Mouse (Mus musculus) small intestine, adult 2 months (tissue): Measurements from ENCODE around the gene Abcb6.

ENCODE experiments used
- CTCF ChIP-seq: fragments of 200-500 bp; IDR thresholded peaks from 2 replicates; pipeline ENCODE4 v1.5.1; 2012; ENCODE audit warnings: low read depth, mild to moderate bottlenecking, control low read depth, inconsistent platforms, low read length, moderate library complexity, mixed read lengths; ENCODE audit not compliant: insufficient replicate concordance, insufficient read length; ENCODE audit errors: extremely low read depth
- POLR2A ChIP-seq: fragments of 200-500 bp; IDR thresholded peaks from 2 replicates; pipeline ENCODE4 v1.6.1; 2012; ENCODE audit warnings: low read depth, mild to moderate bottlenecking, control low read depth, inconsistent platforms, low read length, moderate library complexity

DNA sequence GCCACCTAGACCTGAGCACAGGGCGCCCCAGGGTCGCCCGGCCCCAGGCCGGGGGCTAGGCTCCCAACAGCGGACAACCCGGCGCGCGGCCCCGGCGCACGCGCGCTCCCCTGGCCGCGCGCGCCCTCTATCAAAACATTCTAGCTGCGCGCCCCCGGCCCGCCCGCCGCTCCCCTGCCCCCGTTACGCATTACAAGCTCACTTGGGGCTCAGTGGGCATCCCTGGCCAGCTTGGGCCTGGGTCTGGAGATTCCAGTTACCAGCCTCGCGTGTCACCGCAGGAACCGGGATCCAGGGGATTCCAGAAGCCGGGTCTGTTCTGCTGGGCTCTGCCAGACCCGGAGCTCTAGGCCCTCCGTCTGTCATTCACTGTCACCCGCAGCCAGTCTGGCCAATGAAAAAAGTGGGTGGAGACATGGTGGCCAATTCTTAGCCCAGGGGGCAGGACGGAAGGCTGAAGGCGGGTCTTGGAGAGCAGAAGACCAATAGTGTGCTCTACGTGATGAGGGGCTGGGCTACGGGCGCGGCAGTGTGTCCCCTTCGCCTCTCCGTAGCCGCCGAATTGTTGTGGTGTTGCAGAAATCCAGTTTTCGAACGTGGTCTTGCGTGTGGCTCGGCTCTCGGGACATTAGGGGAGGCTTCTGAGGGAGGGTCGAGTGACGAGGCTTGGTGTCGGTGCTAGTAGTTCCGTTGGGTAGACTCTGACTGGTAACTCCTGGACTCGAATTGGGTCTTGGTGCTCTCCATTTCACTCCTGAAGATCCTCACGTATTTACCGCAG is 11.6 kb upstream of the Abcb6 start, which contains the start of the genes Ankzf1 and Atg9a:
- TF ChIP-seq CTCF (no peak), POLR2A (peak; percentile 49; the same call in 1 of the 2 replicates)
